Mouse (Mus musculus) olfactory bulb, adult 2 months (tissue): Measurements from ENCODE around the gene Foxp1. TPM values are rescaled to one million over a fixed set of nuclear protein-coding genes. Genes with fewer than 3 reads are reported as not detected.
A peak's percentile ranks its signal among the peaks of the same experiment; 100 is the strongest.

Source experiments
- H3K27ac ChIP-seq: fragments of 200-500 bp; 2 replicates; pipeline ENCODE4 v1.5.1; 2012; ENCODE audit warnings: low read depth, low read length; ENCODE audit not compliant: insufficient read depth
- H3K4me1 ChIP-seq: fragments of 200-500 bp; 2 replicates; pipeline ENCODE4 v1.6.1; 2012; ENCODE audit warnings: low read length; ENCODE audit not compliant: control insufficient read depth, insufficient read depth
- H3K4me3 ChIP-seq: fragments of 200-500 bp; 2 replicates; pipeline ENCODE4 v1.5.1; 2012; ENCODE audit warnings: mild to moderate bottlenecking, low read depth, low read length, moderate library complexity; ENCODE audit not compliant: insufficient read depth
- CTCF ChIP-seq: fragments of 200-500 bp; IDR thresholded peaks from 2 replicates; pipeline ENCODE4 v1.5.1; 2012; ENCODE audit warnings: low read depth, mild to moderate bottlenecking, low read length, moderate library complexity; ENCODE audit not compliant: insufficient read depth
- POLR2A ChIP-seq: fragments of 200-500 bp; IDR thresholded peaks from 2 replicates; pipeline ENCODE4 v1.6.1; 2012; ENCODE audit warnings: mild to moderate bottlenecking, low read depth, low read length, moderate library complexity; ENCODE audit not compliant: insufficient read depth
- WGBS: fragments of 180-500 bp; shearing (Covaris S2); methylation state at CpG from one replicate; pipeline ENCODE4 v1.1.7; 2018; 5-methylcytosine and 5-hydroxymethylcytosine counted together
- polyA plus RNA-seq: library from polyadenylated mRNA; stranded (reverse); fragments of >200 nt; gene quantifications from 2 replicates; pipeline ENCODE4 v1.2.4, GENCODE M21; 2012; ENCODE audit warnings: low replicate concordance; ENCODE audit not compliant: missing spikeins, insufficient read depth, insufficient read length

Foxp1 gene
- polyA plus RNA-seq, 1 experiment = not detected

GRCm38 (mm10) chr6:99042175-99042954 is 480.2 kb downstream of the Foxp1 start:
- no peak for TF ChIP-seq POLR2A
- no peak for TF ChIP-seq CTCF
- Histone ChIP-seq H3K27ac (no peak overlapping the region), H3K4me3 (no peak overlapping the region), H3K4me1 (no peaks in the 10 kb centered on the region)
- WGBS = 98% methylated on average over 6 of the region's 6 CpGs

GRCm38 (mm10) chr6:99038977-99039376 is 483.5 kb downstream of the Foxp1 start:
- Histone ChIP-seq H3K4me3 (no peak overlapping the region), H3K4me1 (no peaks in the 10 kb centered on the region), H3K27ac (no peak overlapping the region)
- TF ChIP-seq CTCF (no peak), POLR2A (no peak)
- 99% methylated on average over 2 of the region's 2 CpGs for WGBS

- TF ChIP-seq CTCF (no peak), POLR2A (no peak)
- no peaks in the 10 kb centered on the region for H3K4me1 ChIP-seq
- 95% methylated on average over 8 of the region's 8 CpGs for WGBS
Observed at GRCm38 (mm10) chr6:99035459-99036375, 486.8 kb downstream of the Foxp1 start.

GRCm38 (mm10) chr6:99033062-99033461 is 489.5 kb downstream of the Foxp1 start:
- H3K4me3 ChIP-seq = no peak overlapping the region
- H3K4me1 ChIP-seq = peaks cover 6% of the 10 kb centered on the region; the same call in 1 of the 2 replicates
- WGBS = 87% methylated on average over 6 of the region's 6 CpGs
- H3K27ac ChIP-seq = no peak overlapping the region
- TF ChIP-seq CTCF = no peak
- TF ChIP-seq POLR2A = no peak

More at GRCm38 (mm10) chr6:99035459-99036375, 486.8 kb downstream of the Foxp1 start:
- Histone ChIP-seq H3K27ac (no peak overlapping the region), H3K4me3 (no peak overlapping the region)

GRCm38 (mm10) chr6:99031321-99031903 is 491.1 kb downstream of the Foxp1 start:
- Histone ChIP-seq H3K27ac (no peak overlapping the region), H3K4me3 (no peak overlapping the region), H3K4me1 (peaks cover 14% of the 10 kb centered on the region)
- WGBS = 93% methylated on average over 9 of the region's 9 CpGs
- TF ChIP-seq CTCF (no peak), POLR2A (no peak)

- TF ChIP-seq CTCF = no peak
- no peak for TF ChIP-seq POLR2A
- H3K4me3 ChIP-seq = no peak overlapping the region
- H3K4me1 ChIP-seq = peaks cover 14% of the 10 kb centered on the region
- WGBS = 78% methylated on average over 6 of the region's 6 CpGs
- no peak overlapping the region for H3K27ac ChIP-seq
Observed at GRCm38 (mm10) chr6:99030251-99030650, 492.3 kb downstream of the Foxp1 start.

GRCm38 (mm10) chr6:99029438-99029837 is 493.1 kb downstream of the Foxp1 start:
- TF ChIP-seq POLR2A = no peak
- TF ChIP-seq CTCF = no peak
- H3K4me1 ChIP-seq = peaks cover 14% of the 10 kb centered on the region
- no peak overlapping the region for H3K27ac ChIP-seq
- WGBS = 84% methylated on average over 5 of the region's 5 CpGs
- H3K4me3 ChIP-seq = no peak overlapping the region

GRCm38 (mm10) chr6:99028989-99029305 is 493.6 kb downstream of the Foxp1 start:
- no peak overlapping the region for H3K27ac ChIP-seq
- 29% methylated on average over 6 of the region's 6 CpGs for WGBS
- peaks cover 14% of the 10 kb centered on the region for H3K4me1 ChIP-seq
- H3K4me3 ChIP-seq = peak overlapping the region; percentile 66
- TF ChIP-seq POLR2A (no peak), CTCF (no peak)

GRCm38 (mm10) chr6:99028161-99028988 is 494.1 kb downstream of the Foxp1 start:
- Histone ChIP-seq H3K27ac (no peak overlapping the region), H3K4me1 (peaks cover 14% of the 10 kb centered on the region), H3K4me3 (peak overlapping the region; percentile 66)
- 9% methylated on average over 87 of the region's 87 CpGs for WGBS
- TF ChIP-seq CTCF (no peak), POLR2A (no peak)
